Mouse (Mus musculus) kidney, postnatal 25 days (tissue): Measurements from ENCODE around the gene Foxb1.

Source experiments
- DNase-seq, 2 experiments: peaks; one replicate each; pipeline ENCODE4 v3.0.0; 2021; ENCODE audit warnings: mixed read lengths in 2 of 2

Foxb1 gene

GRCm38 (mm10) chr9:69756456-69756855 lies 4.3 kb downstream of the Foxb1 start:
- no peak for DNase-seq

DNA sequence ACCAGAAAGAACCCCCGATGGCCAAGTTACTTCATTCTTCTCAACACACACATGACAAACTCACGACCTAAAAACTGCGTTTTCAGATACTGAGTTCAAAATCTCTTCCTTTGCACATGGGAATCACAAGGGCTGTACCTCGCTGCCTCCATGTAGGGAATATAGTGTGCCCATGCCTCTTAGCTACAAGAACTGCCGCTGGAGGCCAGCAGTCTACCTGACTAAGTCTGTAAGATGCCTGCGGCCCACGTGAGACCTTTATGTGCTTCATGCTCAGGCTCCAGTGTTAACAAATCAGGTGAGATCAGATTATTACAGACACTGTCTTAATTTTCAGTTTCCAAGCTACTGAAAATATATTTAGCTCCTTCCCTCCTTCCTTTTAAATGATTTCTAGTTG lies 4.7 kb downstream of the Foxb1 start:
- no peak for DNase-seq

DNA sequence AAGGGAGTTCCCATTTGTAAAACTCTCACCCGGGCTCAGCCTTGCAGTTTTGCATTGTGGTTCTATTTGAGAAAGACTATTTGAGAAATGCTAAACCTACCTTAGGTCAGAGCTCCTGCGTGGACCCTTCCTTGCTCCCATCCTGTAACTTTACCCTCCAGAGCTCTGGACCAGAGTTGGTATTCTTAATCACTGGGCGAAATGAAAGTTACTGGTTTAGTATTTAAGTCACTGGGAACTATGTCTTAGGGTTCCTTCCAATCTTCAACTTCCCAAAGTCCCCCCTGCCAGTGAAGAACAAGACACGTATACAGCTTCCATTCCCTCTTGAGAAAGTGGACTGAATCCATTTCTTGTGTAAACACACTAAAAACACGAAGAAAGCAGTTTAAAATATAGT lies 5.6 kb downstream of the Foxb1 start:
- no peak for DNase-seq

GRCm38 (mm10) chr9:69754712-69755111 lies 6.0 kb downstream of the Foxb1 start:
- no peak for DNase-seq

GRCm38 (mm10) chr9:69754291-69754690 lies 6.4 kb downstream of the Foxb1 start:
- no peak for DNase-seq

GRCm38 (mm10) chr9:69747971-69748370 lies 12.8 kb downstream of the Foxb1 start:
- DNase-seq = no peak

GRCm38 (mm10) chr9:69728736-69729135 lies 32.0 kb downstream of the Foxb1 start:
- no peak for DNase-seq

- DNase-seq = no peak
Observed at GRCm38 (mm10) chr9:69718431-69718830, 42.3 kb downstream of the Foxb1 start.

- no peak for DNase-seq
Observed at GRCm38 (mm10) chr9:69716364-69716763, 44.4 kb downstream of the Foxb1 start.

DNA sequence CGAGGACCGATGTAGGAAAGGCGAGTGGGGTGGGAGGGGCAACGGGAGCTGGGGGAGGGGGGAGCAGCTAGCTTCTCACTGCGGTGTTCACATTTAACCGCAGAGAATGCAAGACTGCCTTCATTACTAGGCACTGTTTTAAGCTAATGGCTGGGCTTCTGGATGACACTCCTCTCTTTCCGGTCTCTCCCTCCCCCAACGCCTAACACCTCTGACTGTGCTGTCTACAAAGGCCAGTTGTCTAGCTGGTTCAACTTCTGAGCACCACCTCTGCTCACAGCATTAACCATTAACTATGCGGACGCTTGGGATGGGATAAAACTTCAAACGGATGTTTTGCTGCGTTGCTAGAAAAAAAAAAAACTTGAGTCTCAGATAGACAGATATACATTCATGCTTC lies 45.3 kb downstream of the Foxb1 start:
- peak; percentile 19 to 38 for DNase-seq

- DNase-seq = no peak
Observed at GRCm38 (mm10) chr9:69714346-69714745, 46.4 kb downstream of the Foxb1 start.

GRCm38 (mm10) chr9:69713577-69714327 lies 47.0 kb downstream of the Foxb1 start:
- DNase-seq = no peak

- no peak for DNase-seq
Observed at GRCm38 (mm10) chr9:69712714-69713525, 47.8 kb downstream of the Foxb1 start.
